Mouse (Mus musculus) frontal cortex, adult (tissue): Measurements from ENCODE around the gene Cep104.

Experiments used
- ATAC-seq: cut with Nextera tagmentation; 2 replicates; pipeline ENCODE4 v1.9.2; 2017; ENCODE audit warnings: mild to moderate bottlenecking, moderate library complexity, mixed read lengths; ENCODE audit not compliant: low TSS enrichment

Cep104 gene

DNA sequence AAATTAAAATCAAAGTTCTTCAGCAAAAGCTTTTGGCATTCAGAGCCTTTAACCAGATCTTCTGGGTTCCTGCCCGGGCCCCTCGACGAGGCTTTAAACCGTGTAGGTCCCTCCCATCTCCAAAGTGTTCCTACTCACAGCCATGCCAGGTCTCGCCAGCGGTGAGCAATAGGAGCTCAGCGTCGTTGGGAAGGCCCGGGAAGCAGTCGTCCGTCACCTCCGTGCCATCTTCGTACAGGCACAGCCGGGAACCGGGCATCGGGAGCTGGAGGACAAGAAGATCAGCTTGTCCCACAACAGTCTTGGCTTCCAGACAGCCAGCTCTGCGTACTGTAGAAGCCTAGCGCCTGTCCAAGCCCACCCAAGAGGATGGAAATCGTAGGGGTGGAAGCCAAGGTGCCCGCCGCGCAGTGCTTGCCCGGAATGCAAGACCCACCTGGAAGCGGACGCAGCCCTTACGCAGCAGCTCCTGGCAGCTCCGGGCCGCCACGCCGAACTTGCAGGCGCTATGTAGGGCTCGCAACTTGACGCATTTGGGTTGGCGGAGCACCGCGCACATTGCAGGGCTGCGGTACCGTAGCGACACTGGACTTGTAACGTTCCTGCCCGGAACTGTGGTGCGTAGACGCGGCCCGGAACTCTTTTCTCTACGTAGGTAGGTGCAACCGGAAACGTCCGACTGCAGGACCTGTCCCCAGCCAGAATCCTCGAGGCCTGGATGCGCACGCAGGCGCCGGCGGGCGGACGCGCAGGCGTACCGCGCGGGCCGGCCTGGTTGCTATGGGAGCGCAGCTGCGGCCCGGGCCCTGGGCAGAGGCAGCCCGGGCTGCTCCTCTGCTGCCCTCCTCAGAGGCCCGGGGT, at the start of gene Cep104, which contains the start of gene Dffb:
Gene Cep104, plus strand, starts transcription at position 764 of the 861 bp plus-strand sequence.
Gene Dffb, minus strand, starts transcription at position 696 of the 861 bp plus-strand sequence.
- ATAC-seq: peak; percentile 94

- no peak for ATAC-seq
Observed at GRCm38 (mm10) chr4:153928772-153929299, 46.2 kb upstream of the Cep104 start.

DNA sequence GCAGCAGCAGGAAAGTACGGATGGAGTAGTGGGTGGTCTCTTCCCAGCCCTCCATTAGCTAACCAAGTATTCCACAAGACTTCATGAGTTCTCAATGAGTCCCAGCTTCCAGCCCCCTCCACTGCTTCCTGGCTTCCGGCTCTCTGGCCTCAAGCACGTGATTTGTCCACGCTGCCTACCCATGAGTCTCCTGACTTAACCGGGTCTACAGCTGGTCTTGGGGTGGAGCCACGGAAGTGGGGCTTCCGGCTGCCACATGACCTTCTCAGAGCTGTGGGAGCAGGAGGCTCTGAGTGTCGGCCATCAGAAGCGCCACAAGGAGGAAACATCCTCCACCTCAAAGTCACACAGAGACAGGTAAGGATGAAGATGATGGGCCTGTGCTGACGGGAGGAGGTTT, 45.6 kb upstream of the Cep104 start:
- ATAC-seq: no peak

DNA sequence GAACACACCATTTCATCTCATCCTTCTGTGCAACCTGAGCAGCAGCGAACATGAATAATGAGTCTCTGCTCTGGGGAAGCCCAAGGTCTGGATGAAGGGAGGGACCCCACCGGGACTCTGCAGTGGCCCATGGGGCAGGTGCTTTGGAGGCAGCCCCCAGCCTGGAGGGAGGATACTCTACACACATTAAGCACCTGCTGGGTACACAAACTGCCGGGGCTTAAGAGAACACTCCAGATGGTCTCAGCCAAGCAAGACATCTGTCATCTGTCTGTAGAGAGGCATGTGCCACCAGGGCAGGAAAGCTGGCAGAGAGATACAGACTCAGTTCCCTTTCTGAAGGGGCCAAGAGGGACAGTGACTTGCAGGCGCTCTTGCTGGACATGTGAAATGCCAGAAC, 45.1 kb upstream of the Cep104 start:
- no peak for ATAC-seq

GRCm38 (mm10) chr4:153943243-153943642, 31.8 kb upstream of the Cep104 start:
- no peak for ATAC-seq

DNA sequence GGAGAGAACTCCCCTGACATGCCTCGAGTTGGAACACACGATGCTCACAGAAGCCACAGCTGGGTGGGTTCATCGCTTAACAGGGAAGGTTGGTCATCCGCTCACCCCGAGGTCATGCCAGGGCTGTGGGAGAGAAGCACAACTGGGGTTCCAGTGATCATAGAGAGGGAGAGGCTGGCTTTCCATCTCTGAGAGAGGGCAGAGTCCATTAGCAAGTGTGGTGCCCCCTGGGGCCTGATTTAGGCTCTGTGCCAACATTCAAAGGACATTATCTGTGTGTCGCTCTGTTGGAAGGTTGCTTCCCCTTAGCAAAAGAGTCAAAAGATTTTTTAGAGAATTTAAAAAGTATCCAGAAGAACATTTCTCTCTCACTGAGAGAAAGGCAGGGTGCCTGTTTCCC, 30.7 kb upstream of the Cep104 start:
- no peak for ATAC-seq

GRCm38 (mm10) chr4:153945741-153946140, 29.3 kb upstream of the Cep104 start:
- no peak for ATAC-seq

DNA sequence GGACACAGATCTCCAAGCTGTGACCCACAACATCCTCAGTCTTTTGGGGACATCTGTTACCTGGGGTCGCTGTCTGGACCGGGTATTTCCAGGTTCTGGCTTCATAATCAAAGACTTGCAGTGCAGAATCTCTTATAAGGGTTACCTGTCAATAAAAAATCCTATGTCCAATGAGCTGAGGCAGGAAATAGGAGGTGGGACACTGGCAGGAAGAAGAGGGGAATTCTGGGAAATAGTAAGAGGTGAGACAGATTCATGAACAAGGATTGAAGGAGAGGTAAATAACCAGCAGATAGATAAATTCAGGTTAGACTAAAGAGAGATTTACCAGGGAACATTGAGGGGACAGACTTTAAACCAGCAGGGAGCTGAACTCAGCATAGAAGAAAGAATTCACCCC, 24.6 kb upstream of the Cep104 start:
- ATAC-seq: no peak

GRCm38 (mm10) chr4:153951150-153951549, 23.8 kb upstream of the Cep104 start:
- ATAC-seq: no peak; the same call in 1 of the 2 replicates

DNA sequence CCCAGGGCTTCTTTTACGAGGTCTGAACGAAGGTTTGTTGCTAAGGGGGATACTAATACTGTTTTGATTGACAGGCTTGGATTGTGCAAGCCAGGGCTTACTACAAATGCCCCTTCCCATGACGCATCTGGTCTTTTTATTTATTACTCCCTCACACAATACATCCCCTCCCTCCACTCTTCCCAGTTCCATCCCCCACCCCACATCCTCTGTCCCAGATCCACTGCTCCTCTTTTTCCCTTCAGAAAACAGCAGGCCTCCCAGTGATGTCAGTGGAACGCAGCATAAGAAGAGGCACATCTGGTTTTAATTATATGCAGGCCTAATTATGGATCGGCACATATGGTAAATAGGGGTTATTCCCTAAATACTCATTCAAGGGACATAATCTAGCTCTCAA, 23.3 kb upstream of the Cep104 start:
- no peak for ATAC-seq

GRCm38 (mm10) chr4:153955651-153956050, 19.3 kb upstream of the Cep104 start:
- ATAC-seq: no peak

DNA sequence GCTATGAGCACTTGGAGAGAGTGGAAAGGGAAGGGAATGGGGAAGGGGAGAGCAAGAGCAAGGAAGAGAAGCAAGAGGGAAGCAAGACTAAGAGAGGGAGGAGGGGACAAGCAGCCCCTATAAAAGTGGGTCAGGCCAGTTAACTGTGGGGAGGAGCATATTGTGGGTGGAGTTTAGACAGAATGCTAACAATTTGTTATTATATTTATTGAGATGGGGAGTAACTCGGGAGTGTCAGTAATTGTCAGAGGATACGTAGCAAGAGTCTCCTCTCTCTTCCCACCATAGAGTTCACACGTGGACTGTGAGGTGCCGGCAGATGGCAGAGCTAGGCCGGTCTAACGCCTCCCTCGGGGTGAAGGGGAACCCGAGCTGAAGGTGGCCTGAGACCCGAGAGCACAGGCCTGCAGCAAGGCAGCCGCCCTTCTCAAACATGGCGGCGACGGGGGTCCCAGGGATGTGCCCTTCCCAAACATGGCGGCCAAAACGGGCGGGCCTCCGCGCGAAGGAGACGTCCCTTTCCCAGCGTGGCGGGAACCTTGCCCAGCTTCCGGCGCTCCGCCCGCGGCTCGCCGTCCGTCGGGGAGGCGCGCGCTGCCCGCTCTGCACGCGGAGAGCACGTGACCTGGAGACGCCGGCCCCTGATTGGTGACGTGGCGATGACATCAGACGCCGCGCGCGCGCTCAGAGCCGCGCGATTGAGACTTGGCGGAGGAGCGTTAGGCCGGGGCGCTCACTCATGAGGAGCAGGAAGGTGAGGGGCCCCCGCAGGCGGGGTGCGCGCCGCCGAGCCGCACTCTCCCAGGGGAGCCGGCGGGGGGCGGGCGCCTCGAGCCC, 18.2 kb upstream of the Cep104 start, which contains the start of gene A430005L14Rik:
Gene A430005L14Rik, plus strand, starts transcription at position 669 of the 837 bp plus-strand sequence.
- ATAC-seq: peak; percentile 92

- peak; percentile 5; the same call in 1 of the 2 replicates for ATAC-seq
Observed at GRCm38 (mm10) chr4:153957444-153958250, 17.3 kb upstream of the Cep104 start.

- peak; percentile 58; the same call in 1 of the 2 replicates for ATAC-seq
Observed at GRCm38 (mm10) chr4:153962631-153963030, 12.4 kb upstream of the Cep104 start.

DNA sequence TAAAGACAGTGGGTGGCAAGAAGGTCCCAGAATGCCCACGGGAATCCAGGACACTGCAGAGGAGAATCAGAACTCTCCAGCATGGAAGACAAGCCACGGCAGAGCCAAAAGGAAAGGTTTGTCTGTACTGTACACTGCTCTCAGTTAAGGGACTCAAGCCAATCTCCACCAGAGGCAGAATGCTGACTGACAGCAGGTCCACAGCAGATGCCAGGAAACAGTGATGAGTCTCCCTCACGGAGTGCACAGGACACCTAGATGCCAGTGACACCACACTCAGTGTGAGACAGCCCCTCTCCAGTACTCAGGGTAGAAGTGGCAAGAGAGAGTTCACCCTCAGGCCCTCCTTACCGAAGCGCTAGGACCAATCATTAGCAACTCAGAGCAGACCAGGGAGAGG, 8.3 kb upstream of the Cep104 start:
- no peak for ATAC-seq

- ATAC-seq: no peak
Observed at GRCm38 (mm10) chr4:153967556-153967955, 7.4 kb upstream of the Cep104 start.

DNA sequence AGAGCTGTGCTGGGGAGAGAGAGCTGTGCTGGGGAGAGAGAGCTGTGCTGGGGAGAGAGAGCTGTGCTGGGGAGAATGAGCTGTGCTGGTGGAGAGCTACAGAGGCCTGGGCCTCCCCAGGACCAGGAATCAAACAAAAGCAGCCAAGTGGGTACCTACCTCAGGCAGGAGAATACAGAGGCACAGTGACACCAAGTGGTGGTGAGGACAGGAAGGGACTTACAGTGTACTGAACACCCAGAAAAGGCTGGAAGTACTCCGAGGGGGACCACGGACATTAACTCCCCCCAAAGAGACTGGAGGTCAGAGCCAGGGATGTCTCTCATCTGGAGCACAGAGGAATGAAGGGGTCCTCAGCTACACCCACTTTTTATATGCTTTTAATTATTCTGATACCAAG, 6.9 kb upstream of the Cep104 start:
- ATAC-seq: no peak

DNA sequence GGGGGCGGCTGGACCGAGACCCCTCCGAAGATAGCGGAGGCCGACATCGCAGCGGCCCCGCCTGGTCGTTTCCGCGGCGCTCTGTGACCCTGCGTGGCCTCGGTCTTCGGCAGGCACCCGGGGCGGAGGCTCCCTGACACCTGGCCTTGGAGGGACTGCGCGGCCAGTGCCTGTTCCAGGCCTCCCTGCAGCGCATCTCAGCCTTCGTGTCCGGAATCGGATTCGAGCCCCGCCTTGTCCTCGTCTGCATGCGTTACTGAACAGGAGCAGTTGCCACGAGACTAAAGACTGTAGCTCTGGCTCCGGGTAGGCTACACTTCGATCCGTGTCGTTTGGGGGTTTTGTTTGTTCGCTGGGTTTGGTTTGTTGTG, 283 bp downstream of the Cep104 start:
- peak; percentile 34; the same call in 1 of the 2 replicates for ATAC-seq

DNA sequence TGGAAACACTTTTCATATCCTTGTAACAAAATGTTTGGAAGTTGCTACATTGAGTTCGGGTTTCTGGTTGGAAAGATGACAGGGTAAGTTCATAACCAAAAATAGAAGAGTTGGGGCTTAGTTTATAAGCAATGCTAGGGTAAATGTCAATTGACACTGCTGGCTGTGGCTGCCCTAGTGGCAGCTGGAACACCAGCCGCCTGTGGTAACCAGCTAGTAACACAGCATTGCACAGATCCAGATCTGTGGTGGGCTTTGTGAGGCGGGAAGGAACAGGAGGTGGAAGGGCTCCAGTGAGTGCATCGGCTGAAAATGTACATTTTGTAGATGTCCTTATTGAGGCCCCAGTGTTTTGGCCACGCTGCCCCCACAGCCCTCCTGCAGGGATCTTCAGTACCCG, 774 bp downstream of the Cep104 start:
- ATAC-seq: no peak

GRCm38 (mm10) chr4:153979243-153979642, 4.2 kb downstream of the Cep104 start:
- ATAC-seq: no peak

GRCm38 (mm10) chr4:153980470-153980869, 5.5 kb downstream of the Cep104 start:
- peak; percentile 80; the same call in 1 of the 2 replicates for ATAC-seq
